Mouse (Mus musculus) heart, embryonic 13.5 days (tissue): Measurements from ENCODE around the gene Slain1. TPM values are rescaled to one million over a fixed set of nuclear protein-coding genes. Genes with fewer than 3 reads are reported as not detected.

Experiments
- ATAC-seq: fragments of 200-750 bp; cut with Nextera tagmentation; 2 replicates; pipeline ENCODE4 v1.8.0; 2017; ENCODE audit warnings: moderate TSS enrichment; ENCODE audit not compliant: insufficient number of reproducible peaks, low FRiP score, low TSS enrichment; ENCODE audit errors: extremely low read depth
- H3K27ac ChIP-seq: fragments of 300-500 bp; sonication (generic); replicated peaks from 2 replicates; pipeline ENCODE4 v1.5.1; 2015; ENCODE audit warnings: moderate library complexity, mild to moderate bottlenecking, inconsistent platforms
- H3K27me3 ChIP-seq: fragments of 300-500 bp; sonication (generic); replicated peaks from 2 replicates; pipeline ENCODE4 v1.6.1; 2015; ENCODE audit warnings: mild to moderate bottlenecking, inconsistent platforms
- H3K36me3 ChIP-seq: fragments of 300-500 bp; sonication (generic); 2 replicates; pipeline ENCODE4 v1.6.1; 2015; ENCODE audit warnings: mild to moderate bottlenecking, inconsistent platforms
- H3K4me1 ChIP-seq: fragments of 300-500 bp; sonication (generic); 2 replicates; pipeline ENCODE4 v1.6.1; 2015; ENCODE audit warnings: inconsistent platforms
- H3K4me2 ChIP-seq: fragments of 300-500 bp; sonication (generic); 2 replicates; pipeline ENCODE4 v1.6.1; 2015; ENCODE audit warnings: inconsistent platforms, mild to moderate bottlenecking, moderate library complexity
- H3K4me3 ChIP-seq: fragments of 300-500 bp; sonication (generic); 2 replicates; pipeline ENCODE4 v1.5.1; 2015; ENCODE audit warnings: moderate library complexity, mild to moderate bottlenecking, inconsistent platforms
- H3K9ac ChIP-seq: fragments of 300-500 bp; sonication (generic); 2 replicates; pipeline ENCODE4 v1.6.1; 2015; ENCODE audit warnings: inconsistent platforms, mild to moderate bottlenecking, moderate library complexity
- H3K9me3 ChIP-seq: fragments of 300-500 bp; sonication (generic); 2 replicates; pipeline ENCODE4 v1.6.1; 2016; ENCODE audit warnings: inconsistent platforms
- WGBS: fragments of 180-500 bp; shearing (Covaris S2); methylation state at CpG from one replicate; pipeline ENCODE4 v1.1.7; 2015; ENCODE audit warnings: mixed read lengths; 5-methylcytosine and 5-hydroxymethylcytosine counted together
- polyA plus RNA-seq: library from polyadenylated mRNA; unstranded; fragments of >200 nt; fragmentation: Nextera tagmentation; extraction: Ambion mirVana; gene quantifications from 2 replicates; pipeline ENCODE4 v1.2.1, GENCODE M21; 2015

The Slain1 gene
- polyA plus RNA-seq, 1 experiment from 2014 or later = 0.31 TPM

DNA sequence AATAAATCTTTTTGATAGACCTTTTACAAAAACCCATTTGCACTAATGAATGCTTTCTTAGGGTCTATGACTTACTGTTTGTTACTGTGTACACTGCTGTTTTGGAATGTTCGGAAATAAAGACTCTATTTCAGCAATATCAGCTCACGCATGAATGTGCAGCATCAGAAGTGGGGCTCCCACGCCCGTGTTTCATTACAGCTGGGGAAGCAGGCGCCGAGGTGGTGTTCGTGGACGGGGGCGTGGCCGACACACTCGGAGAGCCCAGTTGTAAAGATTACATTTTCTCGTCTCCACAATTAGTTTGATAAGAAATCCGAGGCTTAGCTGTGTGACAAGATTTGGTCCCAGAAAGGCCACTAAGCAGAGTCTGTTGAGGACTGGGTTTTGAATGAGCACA is 54.7 kb downstream of the Slain1 start:
- ATAC-seq = no peak

DNA sequence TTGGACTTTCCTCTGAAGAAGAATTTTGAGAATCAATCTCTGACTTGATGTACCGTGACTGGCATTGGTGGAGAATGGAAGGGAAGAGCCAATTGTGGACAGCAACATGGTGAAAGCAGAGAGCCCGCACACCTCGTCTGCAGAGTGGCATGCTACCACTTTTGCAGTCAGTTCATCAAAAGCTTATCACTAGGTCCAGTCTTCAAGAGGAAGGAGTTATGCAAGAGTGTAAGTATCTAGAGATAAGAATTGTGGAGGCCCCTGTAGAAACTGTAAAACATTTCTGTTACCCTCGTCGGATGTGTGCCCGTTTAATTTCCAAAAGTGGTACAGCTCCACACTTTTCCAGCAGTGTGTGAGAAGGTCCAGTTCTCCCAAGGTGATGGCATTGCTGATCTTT is 56.3 kb downstream of the Slain1 start:
- H3K9ac ChIP-seq = no peak overlapping the region
- no peak overlapping the region for H3K27ac ChIP-seq
- H3K4me3 ChIP-seq = no peak overlapping the region
- 54% methylated on average over 6 of the region's 6 CpGs for WGBS
- no peaks in the 10 kb centered on the region for H3K36me3 ChIP-seq
- H3K27me3 ChIP-seq = no peaks in the 10 kb centered on the region
- H3K9me3 ChIP-seq = no peaks in the 10 kb centered on the region
- H3K4me1 ChIP-seq = no peaks in the 10 kb centered on the region
- no peak overlapping the region for H3K4me2 ChIP-seq
- no peak for ATAC-seq

More for the DNA sequence above, 54.7 kb downstream of the Slain1 start:
- Histone ChIP-seq H3K4me1 (no peaks in the 10 kb centered on the region), H3K36me3 (no peaks in the 10 kb centered on the region), H3K27ac (no peak overlapping the region), H3K27me3 (no peaks in the 10 kb centered on the region), H3K4me3 (no peak overlapping the region), H3K4me2 (no peak overlapping the region), H3K9ac (no peak overlapping the region), H3K9me3 (no peaks in the 10 kb centered on the region)
- WGBS = 59% methylated on average over 13 of the region's 13 CpGs

DNA sequence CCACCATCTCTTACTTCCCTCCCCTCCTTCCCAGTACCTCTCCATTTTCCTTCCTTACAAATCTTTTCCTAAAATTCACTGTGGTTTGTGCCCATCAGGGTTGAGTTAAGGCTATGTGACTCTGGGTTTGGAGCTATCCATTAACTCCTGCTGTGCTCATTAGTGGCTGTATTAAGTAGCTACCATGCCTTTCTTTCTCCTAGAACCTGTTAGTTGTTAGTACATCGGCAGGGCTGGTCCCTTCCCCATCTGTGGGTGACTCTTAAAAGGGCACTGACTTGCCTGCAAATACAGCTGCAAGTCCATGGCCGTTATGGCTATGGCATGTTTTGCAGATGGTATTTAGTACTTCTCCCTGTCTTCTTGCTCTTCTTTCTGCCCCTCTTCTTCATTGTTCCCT is 58.6 kb downstream of the Slain1 start:
- no peaks in the 10 kb centered on the region for H3K36me3 ChIP-seq
- no peak overlapping the region for H3K4me3 ChIP-seq
- H3K27me3 ChIP-seq = no peaks in the 10 kb centered on the region
- no peak overlapping the region for H3K4me2 ChIP-seq
- ATAC-seq = no peak
- no peaks in the 10 kb centered on the region for H3K9me3 ChIP-seq
- no peak overlapping the region for H3K27ac ChIP-seq
- H3K9ac ChIP-seq = no peak overlapping the region
- H3K4me1 ChIP-seq = no peaks in the 10 kb centered on the region
- WGBS = 71% methylated on average over 2 of the region's 2 CpGs

DNA sequence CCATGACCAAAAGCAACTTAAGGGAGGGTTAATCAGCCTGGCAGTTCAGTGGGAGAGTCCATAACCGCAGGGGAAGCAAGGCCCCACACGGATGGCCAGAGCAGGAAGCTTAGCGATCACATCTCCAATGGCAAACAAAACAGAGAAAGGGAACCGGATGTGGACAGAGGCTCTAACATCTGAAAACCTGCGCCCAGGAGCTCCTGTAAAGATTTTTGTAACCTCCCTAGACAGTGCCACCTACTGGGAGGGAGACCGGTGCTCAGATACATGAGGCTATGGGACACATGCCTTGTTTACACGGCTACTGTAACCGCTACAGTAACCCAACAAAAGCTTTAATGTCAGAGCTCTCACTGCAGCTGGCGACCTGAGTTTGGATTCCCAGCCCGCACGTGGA is 59.2 kb downstream of the Slain1 start:
- Histone ChIP-seq H3K36me3 (no peaks in the 10 kb centered on the region), H3K4me3 (no peak overlapping the region), H3K9me3 (no peaks in the 10 kb centered on the region), H3K9ac (no peak overlapping the region), H3K4me1 (no peaks in the 10 kb centered on the region), H3K27me3 (no peaks in the 10 kb centered on the region), H3K4me2 (no peak overlapping the region), H3K27ac (no peak overlapping the region)
- ATAC-seq = no peak
- 83% methylated on average over 11 of the region's 11 CpGs for WGBS

DNA sequence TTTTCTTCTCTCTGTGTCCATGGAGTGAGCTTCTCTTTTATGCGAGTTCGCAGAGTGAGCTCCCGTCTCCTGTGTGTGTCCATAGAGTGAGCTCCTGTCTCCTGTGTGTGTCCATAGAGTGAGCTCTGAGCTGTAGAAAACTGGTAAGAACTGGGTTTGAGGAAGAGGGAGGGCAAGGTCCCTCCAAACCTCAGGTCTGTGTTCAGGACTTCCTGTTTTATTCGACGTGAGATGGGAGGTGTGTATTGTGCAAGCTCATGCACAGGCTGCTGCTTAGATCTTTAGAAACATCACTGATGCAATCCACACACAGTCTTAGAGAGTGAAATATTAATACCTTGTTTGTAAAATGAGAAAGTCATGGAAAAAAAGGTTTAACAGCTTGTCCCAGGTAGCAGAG is 63.0 kb downstream of the Slain1 start:
- WGBS = 85% methylated on average over 5 of the region's 5 CpGs
- ATAC-seq = no peak
- Histone ChIP-seq H3K9me3 (0 out of 2 replicates have a peak, but pooled peaks cover 5% of the 10 kb centered on the region), H3K27me3 (no peaks in the 10 kb centered on the region; the same call in 1 of the 2 replicates), H3K27ac (no peak overlapping the region), H3K36me3 (no peaks in the 10 kb centered on the region), H3K4me2 (no peak overlapping the region), H3K4me3 (no peak overlapping the region), H3K4me1 (no peaks in the 10 kb centered on the region), H3K9ac (no peak overlapping the region)

DNA sequence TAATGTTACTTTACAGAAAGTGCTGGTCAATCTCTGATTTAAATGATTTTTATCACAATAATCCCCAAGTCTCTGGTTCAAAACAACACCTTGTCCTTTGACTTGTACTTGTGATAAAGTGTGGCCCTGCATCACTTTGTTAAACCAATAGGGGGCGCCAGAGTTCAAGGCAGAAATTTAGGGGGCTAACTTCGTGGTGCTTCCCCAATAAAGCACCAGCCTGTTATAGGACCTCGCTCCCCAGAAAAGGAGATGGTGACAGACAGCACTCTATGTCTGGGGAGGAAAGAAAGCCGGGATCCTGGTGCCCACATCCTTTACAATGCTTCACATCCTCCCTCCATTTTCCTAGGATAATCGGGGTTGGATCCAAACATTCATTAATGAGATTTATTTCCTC is 67.5 kb downstream of the Slain1 start:
- Histone ChIP-seq H3K4me2 (no peak overlapping the region), H3K4me3 (no peak overlapping the region), H3K36me3 (no peaks in the 10 kb centered on the region), H3K4me1 (peaks cover 4% of the 10 kb centered on the region; the same call in 1 of the 2 replicates), H3K9me3 (0 out of 2 replicates have a peak, but pooled peaks cover 5% of the 10 kb centered on the region), H3K27ac (no peak overlapping the region), H3K27me3 (no peaks in the 10 kb centered on the region; the same call in 1 of the 2 replicates), H3K9ac (no peak overlapping the region)
- 44% methylated on average over 5 of the region's 5 CpGs for WGBS
- no peak for ATAC-seq

DNA sequence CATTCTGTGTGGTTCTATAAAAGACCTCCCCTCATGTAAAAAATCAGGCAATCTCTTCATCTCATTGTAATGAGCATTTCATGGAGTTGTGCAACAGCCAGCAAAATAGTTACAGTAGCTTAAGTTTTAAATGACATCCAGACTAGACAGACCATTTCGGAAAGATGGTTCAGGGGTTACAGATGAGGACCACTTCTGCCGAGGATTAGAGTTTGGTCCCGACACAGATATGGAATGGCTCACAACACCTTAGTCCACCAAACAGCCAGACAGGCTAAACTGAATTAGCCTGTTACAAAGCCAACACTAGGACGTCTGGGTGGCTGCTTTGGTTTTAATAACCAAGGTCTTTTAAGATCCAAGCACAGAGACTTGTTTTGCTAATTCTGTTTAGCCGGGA is 68.0 kb downstream of the Slain1 start:
- WGBS = 66% methylated on average over 5 of the region's 5 CpGs
- H3K36me3 ChIP-seq = no peaks in the 10 kb centered on the region
- no peaks in the 10 kb centered on the region; the same call in 1 of the 2 replicates for H3K27me3 ChIP-seq
- H3K27ac ChIP-seq = no peak overlapping the region
- H3K4me3 ChIP-seq = no peak overlapping the region
- H3K4me2 ChIP-seq = no peak overlapping the region
- no peak for ATAC-seq
- H3K4me1 ChIP-seq = peaks cover 4% of the 10 kb centered on the region; the same call in 1 of the 2 replicates
- H3K9me3 ChIP-seq = 0 out of 2 replicates have a peak, but pooled peaks cover 5% of the 10 kb centered on the region
- H3K9ac ChIP-seq = no peak overlapping the region

DNA sequence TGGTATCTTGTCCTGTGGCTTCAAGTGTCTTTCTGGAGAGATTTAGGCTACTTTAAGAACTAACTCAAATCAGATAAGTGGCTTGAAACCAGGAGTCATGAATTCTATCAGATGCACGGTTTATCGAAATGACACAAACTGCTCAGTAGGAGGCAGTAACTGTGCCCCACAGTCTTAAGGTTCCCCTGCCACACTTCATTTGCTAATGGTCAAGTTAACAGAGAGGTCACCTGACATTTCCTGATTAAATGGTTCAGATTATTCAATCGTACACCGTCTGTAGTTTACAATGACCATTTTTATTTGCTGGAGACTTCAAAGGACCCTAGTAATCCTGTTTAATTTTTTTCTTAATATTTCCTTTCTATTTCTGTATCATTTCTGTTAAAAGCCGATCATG is 68.4 kb downstream of the Slain1 start:
- ATAC-seq = no peak
- H3K27me3 ChIP-seq = no peaks in the 10 kb centered on the region; the same call in 1 of the 2 replicates
- 40% methylated on average over 5 of the region's 5 CpGs for WGBS

DNA sequence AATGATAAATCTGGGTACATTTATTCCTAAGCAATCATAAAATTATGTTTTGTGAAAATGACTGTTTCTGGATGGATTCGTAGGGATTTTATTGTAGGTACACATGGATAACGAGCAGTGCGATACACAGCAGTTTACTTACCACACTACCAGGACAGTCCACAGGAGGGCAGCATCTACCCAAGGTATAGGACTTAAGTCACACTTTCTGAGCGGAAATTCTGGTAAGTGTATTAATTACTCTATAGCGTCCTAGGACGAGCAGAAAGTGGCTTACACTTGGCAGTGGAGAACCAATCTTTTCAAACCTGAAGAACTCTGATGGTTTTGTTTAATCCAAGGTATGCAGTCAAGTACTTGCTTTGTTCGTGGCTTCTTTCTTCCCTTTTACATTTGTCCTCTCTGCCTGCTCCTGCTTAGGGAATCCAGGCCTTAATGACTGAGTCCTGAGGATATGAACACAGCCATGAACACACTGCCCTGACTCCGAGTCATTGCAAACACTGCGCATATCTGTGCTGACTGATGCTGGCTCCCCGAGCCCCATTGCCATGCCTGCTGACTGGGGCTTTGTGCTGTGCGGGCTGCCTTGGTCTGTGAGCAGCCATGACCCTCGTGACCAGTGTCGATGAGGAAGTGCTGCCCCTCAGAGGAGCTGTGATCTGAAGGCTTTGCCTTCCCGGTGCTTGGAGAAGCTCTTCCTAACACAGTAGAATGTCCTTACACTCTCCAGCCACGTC is 69.0 kb downstream of the Slain1 start:
- H3K4me2 ChIP-seq = peak overlapping the region; percentile 65
- H3K4me1 ChIP-seq = peaks cover 4% of the 10 kb centered on the region; the same call in 1 of the 2 replicates
- H3K36me3 ChIP-seq = no peaks in the 10 kb centered on the region
- no peak; the same call in 1 of the 2 replicates for ATAC-seq
- H3K27me3 ChIP-seq = no peaks in the 10 kb centered on the region; the same call in 1 of the 2 replicates
- H3K27ac ChIP-seq = peak overlapping the region; percentile 71
- WGBS = 17% methylated on average over 15 of the region's 15 CpGs
- H3K4me3 ChIP-seq = peak overlapping the region; percentile 41
- peak overlapping the region; percentile 76 for H3K9ac ChIP-seq
- H3K9me3 ChIP-seq = 0 out of 2 replicates have a peak, but pooled peaks cover 5% of the 10 kb centered on the region

More for the DNA sequence above, 68.4 kb downstream of the Slain1 start:
- Histone ChIP-seq H3K9ac (no peak overlapping the region), H3K4me1 (peaks cover 4% of the 10 kb centered on the region; the same call in 1 of the 2 replicates), H3K4me2 (no peak overlapping the region), H3K36me3 (no peaks in the 10 kb centered on the region), H3K9me3 (0 out of 2 replicates have a peak, but pooled peaks cover 5% of the 10 kb centered on the region), H3K4me3 (no peak overlapping the region), H3K27ac (no peak overlapping the region)

DNA sequence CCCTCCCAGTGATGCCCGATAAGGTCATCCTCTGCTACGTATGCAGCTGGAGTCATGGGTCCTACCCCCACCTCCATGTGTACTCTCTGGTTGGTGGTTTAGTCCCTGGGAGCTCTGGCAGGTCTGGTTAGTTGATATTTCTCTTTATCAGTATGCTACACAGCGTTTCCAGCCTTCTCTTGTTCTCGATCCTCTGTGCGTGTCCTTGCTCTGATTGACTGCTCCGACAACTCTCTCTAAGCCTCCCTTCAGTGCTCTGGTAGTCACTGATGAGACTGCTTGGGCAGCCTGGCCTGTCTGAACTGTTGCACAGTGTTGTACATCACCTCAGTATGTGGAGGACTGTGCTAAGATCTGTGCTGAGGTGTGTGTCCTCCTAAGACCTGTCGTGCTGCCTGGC is 70.1 kb downstream of the Slain1 start:
- ATAC-seq = no peak
- H3K9me3 ChIP-seq = 0 out of 2 replicates have a peak, but pooled peaks cover 5% of the 10 kb centered on the region

DNA sequence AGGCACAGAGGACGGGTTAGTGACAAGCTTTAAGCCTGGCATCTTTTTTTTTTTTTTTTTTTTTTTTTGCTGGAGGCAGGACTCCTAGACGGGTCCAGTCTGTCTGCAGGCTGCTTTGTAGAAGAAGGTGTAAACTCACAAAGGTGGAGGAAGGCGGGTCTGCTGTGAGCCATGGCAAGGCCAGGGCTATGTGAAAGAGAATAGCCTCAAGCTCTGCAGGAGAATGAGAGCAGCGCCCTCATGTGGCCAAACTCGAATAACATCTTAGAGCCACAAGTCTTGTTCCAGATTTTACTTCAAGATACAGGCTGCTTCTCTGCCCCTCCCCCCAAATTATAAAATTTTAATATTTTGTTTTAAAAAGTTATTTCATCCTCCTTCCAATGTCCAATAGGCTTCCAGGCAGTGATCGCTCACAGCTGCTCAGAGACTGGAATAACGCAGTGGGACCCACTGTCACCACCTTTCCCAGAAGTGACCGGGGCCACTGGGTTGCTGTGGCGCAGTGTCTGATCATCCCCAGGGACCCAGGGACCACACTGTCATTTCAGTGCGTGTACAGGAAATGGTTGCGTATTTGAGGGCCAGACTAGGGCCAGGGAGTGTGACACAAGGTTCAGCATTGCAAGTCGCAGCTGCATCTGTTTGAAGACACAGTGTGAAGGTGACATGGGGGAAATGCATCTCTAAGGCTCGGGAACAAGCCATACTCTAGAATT is 70.8 kb downstream of the Slain1 start:
- no peak overlapping the region for H3K4me3 ChIP-seq
- no peak overlapping the region for H3K4me2 ChIP-seq
- 51% methylated on average over 13 of the region's 13 CpGs for WGBS
- peaks cover 4% of the 10 kb centered on the region; the same call in 1 of the 2 replicates for H3K4me1 ChIP-seq
- H3K27me3 ChIP-seq = no peaks in the 10 kb centered on the region; the same call in 1 of the 2 replicates
- 0 out of 2 replicates have a peak, but pooled peaks cover 1% of the 10 kb centered on the region for H3K9me3 ChIP-seq
- H3K36me3 ChIP-seq = no peaks in the 10 kb centered on the region
- no peak overlapping the region for H3K27ac ChIP-seq
- no peak for ATAC-seq
- no peak overlapping the region for H3K9ac ChIP-seq

More for the DNA sequence above, 70.1 kb downstream of the Slain1 start:
- no peaks in the 10 kb centered on the region for H3K36me3 ChIP-seq
- peaks cover 4% of the 10 kb centered on the region; the same call in 1 of the 2 replicates for H3K4me1 ChIP-seq
- H3K9ac ChIP-seq = no peak overlapping the region
- H3K4me3 ChIP-seq = no peak overlapping the region
- no peak overlapping the region for H3K27ac ChIP-seq
- H3K27me3 ChIP-seq = no peaks in the 10 kb centered on the region; the same call in 1 of the 2 replicates
- H3K4me2 ChIP-seq = no peak overlapping the region
- WGBS = 62% methylated on average over 7 of the region's 7 CpGs
